Mouse (Mus musculus) layer of hippocampus, postnatal 10 days (tissue): ENCODE results near the gene Ubb. TPM values are rescaled to one million over a fixed set of nuclear protein-coding genes. Genes with fewer than 3 reads are reported as not detected.

Experiments used
- DNase-seq, 2 experiments: peaks; one replicate each; pipeline ENCODE4 v3.0.0; 2021; ENCODE audit warnings: low spot score in 2 of 2
- total RNA-seq, 2 experiments: library from RNA; stranded (reverse); gene quantifications; 2 replicates each; pipeline ENCODE4 v1.2.3; 2021

The Ubb gene
- total RNA-seq, 2 experiments from 2014 or later: 1,541 to 1,698 TPM

- DNase-seq: peak; percentile 41 to 44
Measured at GRCm38 (mm10) chr11:62550227-62550685, 715 bp upstream of the Ubb start.

DNA sequence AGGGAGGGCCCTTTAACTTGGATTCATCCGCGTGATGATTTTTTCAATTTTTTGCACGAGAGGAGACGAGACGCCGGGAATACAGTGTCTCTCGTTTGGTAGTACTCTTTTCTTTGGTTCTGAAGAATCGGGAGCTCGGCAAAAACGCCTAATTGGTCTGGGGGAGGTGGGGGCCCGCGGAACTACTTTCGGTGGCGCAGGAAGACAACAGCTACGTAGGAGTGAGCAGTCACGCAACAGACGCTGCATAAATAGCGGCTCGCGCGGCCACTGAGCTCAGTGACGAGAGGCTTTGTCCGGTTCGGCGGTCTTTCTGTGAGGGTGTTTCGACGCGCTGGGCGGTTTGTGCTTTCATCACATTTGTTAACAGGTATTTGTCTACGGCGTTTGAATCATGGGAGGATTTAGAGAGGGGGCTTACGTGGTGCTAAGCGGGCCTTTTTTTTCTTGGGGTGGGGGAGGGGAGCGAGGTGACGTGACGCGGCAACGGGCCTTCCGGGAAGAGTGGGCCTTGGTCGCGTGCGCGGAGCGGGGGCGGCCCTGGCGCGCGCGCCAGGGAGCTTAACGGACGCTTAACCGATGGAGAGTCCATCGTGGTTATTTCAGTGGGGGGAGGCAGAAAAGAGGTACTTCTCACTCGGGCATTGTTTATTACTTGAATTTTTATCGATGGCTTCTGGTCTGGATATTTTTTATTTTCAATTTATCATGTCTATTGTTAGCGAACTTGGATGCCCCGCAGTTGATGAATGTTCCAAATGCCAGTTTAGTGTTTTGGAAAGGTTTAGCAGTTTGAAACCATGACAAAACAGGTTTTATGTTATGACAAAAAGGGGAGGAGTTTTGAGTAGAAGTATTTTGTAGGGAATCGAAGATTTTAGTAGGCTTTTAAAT, 502 bp downstream of the Ubb start:
- DNase-seq: peak; percentile 93

DNA sequence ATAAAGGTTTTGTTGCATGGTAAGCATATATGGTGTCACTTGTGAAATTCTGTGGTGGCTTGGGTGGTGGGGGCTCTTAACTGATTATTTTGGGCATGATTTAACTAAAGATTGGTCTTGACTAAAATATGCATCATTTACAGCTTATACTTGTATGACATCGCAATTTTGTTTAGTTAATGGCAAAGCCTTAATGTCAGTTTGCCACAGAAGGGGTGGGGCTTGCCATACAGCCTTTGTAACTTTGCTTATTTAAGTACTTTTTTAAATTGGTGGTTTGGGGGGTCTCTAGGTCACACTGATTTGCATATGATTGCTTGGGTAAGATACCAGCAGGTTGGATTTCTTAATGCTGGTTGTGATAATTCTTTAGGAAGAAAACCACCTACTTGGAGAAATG, 2.2 kb downstream of the Ubb start:
- no peak for DNase-seq

DNA sequence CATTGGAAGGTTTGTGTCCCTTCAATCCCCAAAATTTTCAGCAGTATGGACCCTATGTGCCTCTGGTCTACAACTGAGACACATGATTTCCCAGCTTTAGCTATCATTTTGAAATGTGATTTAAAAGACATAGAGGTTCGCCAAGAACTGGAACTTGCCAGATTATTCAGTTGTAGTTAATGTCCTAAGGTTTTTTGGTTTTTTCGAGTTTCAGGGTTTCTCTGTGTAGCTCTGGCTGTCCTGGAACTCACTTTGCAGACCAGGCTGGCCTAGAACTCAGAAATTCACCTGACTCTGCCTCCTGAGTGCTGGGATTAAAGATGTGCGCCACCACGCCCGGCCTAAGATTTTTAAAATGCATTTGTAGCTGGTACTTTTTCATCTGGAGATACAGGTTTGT, 2.7 kb downstream of the Ubb start:
- DNase-seq: no peak

- DNase-seq: no peak
Measured at GRCm38 (mm10) chr11:62554163-62554855, 3.3 kb downstream of the Ubb start.

- DNase-seq: no peak
Measured at GRCm38 (mm10) chr11:62554934-62555517, 4.1 kb downstream of the Ubb start.

GRCm38 (mm10) chr11:62555896-62556412, 5.0 kb downstream of the Ubb start:
- no peak for DNase-seq

DNA sequence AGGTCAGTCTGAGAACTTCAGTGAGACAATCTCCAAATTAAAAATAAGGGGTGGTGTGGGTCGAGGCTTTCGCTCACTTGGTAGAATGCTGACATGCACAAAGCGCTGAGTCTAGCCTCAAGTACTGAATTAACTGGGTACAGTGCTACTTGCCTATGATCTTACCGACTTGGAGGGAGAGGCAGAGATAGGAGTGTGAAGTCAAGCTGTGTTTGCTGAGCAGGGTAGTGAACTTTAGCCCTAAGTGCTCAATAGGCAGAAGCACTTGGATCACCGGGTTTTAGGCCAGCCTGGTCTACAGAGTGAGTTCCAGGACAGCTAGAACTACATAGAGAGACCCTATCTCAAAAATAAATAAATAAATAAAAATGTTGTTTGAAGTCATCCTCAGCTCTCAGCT, 6.2 kb downstream of the Ubb start:
- DNase-seq: no peak

GRCm38 (mm10) chr11:62558152-62558551, 7.2 kb downstream of the Ubb start:
- DNase-seq: no peak

- DNase-seq: no peak
Measured at GRCm38 (mm10) chr11:62558961-62559646, 8.1 kb downstream of the Ubb start.

GRCm38 (mm10) chr11:62560463-62561016, 9.6 kb downstream of the Ubb start:
- no peak for DNase-seq

DNA sequence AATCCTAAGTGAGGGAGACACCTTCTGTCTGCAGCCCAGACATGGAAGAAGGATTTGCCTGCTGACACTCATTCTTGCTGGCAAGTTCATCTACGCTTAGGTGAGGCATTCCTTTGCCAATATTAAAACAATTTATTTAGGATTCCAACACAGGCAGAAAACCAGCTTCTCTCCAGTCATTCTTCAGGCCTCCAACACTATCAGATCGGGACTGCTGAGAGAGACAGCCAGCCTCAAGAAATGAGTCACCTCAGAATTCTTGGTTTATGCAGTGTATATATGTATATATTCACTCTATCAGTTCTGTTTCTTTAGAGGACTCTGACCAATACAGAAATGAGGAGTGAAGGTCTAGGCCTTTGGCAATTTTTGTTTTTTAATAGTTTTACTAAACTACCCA, 12.6 kb downstream of the Ubb start:
- no peak for DNase-seq

DNA sequence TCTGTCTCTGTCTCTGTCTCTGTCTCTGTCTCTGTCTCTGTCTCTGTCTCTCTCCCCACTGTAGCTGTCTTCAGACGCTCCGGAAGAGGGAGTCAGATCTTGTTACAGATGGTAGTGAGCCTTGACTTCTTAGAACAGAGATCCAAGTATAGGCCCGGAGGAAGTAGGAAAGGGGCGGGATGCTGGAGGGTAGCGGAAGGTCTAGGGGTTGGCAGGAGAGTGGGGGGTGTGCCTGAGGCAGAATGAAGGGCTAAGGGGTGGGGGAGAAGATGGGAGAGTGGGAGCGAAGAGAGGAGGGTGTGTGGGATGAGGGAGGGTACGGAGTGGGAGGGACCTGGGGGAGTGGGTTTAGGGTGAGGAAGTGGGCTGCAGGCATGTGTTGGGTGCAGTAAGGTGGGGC, 14.8 kb downstream of the Ubb start:
- no peak for DNase-seq

DNA sequence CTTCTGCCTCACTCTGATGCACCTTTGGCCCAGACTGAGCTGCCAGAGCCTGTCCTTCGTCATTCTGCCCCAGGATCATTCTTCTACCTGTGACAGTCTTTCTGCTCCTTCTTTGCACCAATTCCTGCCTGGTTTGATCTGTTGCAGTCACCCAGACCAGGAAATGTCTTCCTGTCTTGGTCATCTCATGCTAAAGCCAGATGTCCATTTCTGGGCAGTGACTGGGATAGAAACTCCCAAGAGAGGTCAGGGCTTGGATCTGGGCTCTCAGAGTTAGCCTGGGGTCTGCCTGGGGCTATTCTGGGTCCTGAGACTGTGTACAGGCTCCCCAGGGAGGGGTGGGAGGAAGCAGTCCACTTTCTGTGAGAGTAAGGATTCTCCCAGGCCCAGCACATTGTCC, 15.2 kb downstream of the Ubb start:
- no peak for DNase-seq

DNA sequence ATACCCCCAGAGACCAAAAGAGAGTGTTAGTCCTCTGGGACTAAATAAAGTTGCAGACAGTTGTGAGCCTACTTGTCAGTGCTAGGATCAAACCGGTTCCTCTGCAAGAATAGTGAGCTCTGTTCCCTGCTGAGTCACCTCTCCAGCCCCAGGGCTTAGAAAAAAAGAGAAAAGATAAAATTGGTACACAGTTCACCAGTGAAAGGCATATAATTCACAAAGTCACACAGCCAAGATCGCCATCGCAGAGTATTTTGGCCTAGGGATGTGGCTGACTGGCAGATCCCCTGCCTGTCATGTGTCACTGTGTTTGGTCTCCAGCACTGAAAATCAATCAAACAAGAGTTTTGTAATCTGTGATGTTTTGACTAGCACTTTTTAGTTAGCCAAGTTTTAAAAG, 17.3 kb downstream of the Ubb start:
- DNase-seq: no peak

- DNase-seq: no peak
Measured at GRCm38 (mm10) chr11:62573959-62574702, 23.2 kb downstream of the Ubb start, which contains the start of gene Trpv2. Trpv2 (plus strand) TSS chr11:62574486.

DNA sequence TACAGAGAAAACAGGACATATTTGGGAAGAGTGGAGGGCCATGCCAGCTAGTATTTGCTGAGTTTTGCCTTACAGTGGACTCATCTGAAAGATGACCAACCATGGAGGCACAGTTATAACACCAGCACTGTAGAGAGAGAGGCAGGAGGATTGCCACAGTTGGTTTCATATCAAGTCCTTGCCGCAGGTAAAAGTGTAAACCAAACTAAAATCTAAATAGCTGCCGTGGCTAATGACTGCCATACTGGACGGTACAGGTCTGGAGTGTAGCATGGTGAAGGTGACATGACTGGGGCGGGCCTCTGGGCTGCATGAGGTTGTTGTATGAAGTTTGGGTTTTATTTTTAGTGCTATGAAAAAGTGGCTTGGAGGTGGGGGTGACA, 23.7 kb downstream of the Ubb start:
- no peak for DNase-seq

DNA sequence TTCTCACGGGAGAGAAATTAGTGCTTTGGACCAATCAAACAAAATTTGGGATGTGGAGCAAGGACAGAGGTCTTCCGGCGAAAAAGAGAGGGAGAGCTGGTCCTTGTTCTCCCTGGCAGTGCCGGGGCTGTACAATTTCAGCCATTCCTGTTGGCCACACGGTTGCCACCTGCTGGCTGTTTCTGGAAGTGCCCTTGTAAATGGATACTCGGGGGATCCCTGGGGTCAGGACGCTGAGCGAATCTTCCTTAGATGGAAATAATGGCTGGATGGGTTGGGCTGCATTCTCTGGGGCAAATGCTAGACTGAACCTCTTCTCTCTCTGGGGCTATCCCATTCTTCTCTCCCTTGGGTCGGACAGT, 24.3 kb downstream of the Ubb start:
- DNase-seq: peak; percentile 92 to 93

GRCm38 (mm10) chr11:62575659-62576438, 24.9 kb downstream of the Ubb start:
- DNase-seq: peak; percentile 48 to 57
